Mouse (Mus musculus) liver, postnatal 0 days (tissue): Measurements from ENCODE around the gene Slc44a5.
"Not testable (repeated sequence)": the region's sequence is repeated elsewhere in the genome, so short reads cannot be mapped to it uniquely, and the experiment has no call there.

ENCODE experiments used
- CTCF ChIP-seq: sonication (generic); IDR thresholded peaks from 2 replicates; pipeline ENCODE4 v1.5.1; 2016; ENCODE audit warnings: antibody characterized with exemption, low read depth
- EP300 ChIP-seq: IDR thresholded peaks from 2 replicates; pipeline ENCODE4 v1.6.1; 2016; ENCODE audit warnings: antibody characterized with exemption, low read depth, mild to moderate bottlenecking

DNA sequence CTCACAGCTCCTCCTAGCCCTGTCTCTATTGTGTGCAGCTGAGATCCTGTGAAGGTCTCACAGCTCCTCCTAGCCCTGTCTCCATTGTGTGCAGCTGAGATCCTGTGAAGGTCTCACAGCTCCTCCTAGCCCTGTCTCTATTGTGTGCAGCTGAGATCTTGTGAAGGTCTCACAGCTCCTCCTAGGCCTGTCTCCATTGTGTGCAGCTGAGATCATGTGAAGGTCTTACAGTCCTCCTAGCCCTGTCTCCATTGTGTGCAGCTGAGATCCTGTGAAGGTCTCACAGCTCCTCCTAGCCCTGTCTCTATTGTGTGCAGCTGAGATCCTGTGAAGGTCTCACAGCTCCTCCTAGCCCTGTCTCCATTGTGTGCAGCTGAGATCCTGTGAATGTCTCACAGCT is 98.8 kb downstream of the Slc44a5 start:
- TF ChIP-seq CTCF, EP300: not testable (repeated sequence)
